Mouse (Mus musculus): ENCODE results near the gene Zfp319. TPM values are rescaled to one million over a fixed set of nuclear protein-coding genes. Genes with fewer than 3 reads are reported as not detected.

Zfp319 gene
- total RNA-seq, 2 experiments from 2014 or later = 18.1 to 19.4 TPM

DNA sequence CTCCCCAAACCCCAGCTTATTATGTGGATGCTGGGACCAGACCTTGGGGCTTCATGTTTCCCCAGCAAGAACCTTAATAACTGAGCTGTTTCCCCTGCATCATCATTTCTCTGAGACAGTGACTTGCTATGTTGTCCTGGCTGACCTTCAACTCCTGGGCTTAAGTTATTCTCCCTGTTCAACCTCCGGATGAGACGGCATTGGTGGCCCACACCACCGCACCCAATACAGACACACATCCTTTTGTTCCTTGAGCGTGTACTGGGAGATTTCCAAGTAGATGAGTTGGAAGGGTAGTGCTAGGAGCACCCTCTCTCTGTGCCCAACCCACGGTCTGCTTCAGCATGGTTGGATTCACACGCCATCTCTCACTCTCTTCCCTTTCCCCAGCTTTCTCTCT is 17.9 kb downstream of the Zfp319 start:
- no peak for DNase-seq (ENCODE audit: low spot score in 2 of 2)

DNA sequence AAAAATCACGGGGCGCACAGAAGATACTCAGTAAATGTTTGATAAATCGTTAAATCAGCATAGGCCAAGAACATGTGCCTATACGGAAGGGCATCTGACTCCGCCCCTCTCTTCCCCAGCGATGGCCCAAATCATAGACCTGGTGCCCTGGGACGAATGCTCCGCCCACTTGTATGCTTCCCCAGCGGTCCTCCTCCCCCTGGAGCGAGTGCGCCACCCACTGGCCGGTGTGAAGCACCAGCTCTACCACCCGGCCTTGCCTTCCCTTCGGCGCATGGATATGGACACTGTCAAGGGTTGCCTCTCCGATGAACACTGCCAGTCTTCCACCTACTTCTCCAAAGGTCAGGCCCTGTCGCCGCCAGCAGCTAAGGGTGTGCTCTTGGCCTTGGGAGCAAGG is 18.9 kb downstream of the Zfp319 start:
- DNase-seq (ENCODE audit: low spot score in 2 of 2) = no peak

DNA sequence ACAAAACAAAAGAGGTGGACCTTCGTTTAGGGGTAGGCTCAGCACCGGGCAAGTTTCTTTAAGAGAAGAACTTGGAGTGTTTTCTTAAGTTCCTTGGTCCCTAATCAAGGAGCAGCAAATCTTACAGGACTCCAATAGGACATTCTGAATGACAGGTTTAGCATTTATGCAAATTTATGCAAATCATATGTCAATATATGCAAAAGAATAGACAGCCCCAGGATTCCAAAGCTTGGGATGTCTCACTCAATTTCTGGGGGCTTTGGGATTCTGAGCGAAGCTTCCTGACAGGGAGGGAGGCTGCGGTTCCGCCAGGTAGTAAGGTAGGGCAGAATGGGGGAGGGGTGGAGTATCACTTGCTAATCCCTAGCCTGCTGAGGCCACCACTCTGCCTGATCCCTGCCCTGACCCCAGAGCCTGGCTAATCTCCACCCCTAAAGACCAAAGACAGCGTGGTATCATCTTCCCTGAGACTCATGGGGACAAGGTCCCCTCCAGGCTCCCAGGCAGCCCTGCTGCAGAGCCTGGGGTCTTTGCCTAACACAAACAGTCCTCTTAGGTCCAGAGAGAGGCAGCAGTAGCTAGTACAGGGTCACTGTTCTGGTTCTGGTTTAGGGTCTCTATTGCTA is 21.3 kb downstream of the Zfp319 start, which contains the start of gene Tepp:
Tepp (plus strand) TSS at position 225 of the 629 bp plus-strand sequence.
- DNase-seq (ENCODE audit: low spot score in 2 of 2) = no peak

GRCm38 (mm10) chr8:95306431-95306830 is 25.3 kb downstream of the Zfp319 start, which contains the start of gene Cngb1:
Cngb1 (minus strand) TSS chr8:95306585.
- no peak for DNase-seq (ENCODE audit: low spot score in 2 of 2)

- no peak for DNase-seq (ENCODE audit: low spot score in 2 of 2)
Measured at GRCm38 (mm10) chr8:95305526-95305925, 26.2 kb downstream of the Zfp319 start.

DNA sequence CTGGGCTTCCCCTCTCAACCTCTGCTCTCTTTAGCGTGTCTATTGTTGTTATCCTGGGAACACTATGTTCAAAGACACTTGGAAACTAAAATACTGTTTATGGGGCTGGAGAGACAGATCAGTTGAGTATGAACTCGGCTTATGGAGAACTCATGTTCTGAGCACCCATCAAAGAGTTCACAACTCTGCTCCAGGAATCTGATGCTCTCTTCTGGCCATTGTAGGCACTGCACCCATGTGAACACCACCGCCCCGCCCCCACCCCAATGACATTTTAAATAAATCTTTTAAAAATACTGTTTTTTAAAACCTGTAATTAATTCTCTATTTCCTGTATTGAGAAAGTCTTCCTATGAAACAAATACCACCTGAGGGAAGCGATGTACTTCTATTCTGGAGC is 29.3 kb downstream of the Zfp319 start:
- DNase-seq (ENCODE audit: low spot score in 2 of 2) = no peak

DNA sequence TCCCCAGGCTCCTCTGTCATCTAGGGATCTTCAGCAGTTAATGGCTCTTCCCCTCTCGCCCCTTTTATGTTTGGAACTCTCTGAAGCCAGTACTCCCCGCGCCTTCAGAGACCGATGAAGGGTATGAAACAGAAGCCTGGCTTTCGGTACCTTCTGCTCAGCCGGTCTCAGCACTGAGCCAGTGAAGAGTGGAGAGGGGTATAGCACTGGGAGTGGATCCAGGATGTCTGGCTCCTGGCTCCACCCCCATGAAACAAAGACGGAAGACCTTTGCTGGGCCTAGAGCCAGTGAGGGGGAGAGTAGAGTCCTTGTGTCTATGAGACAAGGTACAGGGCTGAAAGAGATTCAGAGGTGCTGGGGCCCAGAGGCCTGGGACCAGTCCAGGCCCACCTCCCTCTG is 37.9 kb downstream of the Zfp319 start:
- DNase-seq (ENCODE audit: low spot score in 2 of 2) = no peak

GRCm38 (mm10) chr8:95293172-95293571 is 38.6 kb downstream of the Zfp319 start:
- peak; percentile 54 to 57 for DNase-seq (ENCODE audit: low spot score in 2 of 2)

GRCm38 (mm10) chr8:95289066-95289650 is 42.6 kb downstream of the Zfp319 start:
- DNase-seq (ENCODE audit: low spot score in 2 of 2) = no peak

GRCm38 (mm10) chr8:95281493-95281892 is 50.3 kb downstream of the Zfp319 start:
- peak; percentile 24 to 39 for DNase-seq (ENCODE audit: low spot score in 2 of 2)

Other genes with a start within 250 kb of the Zfp319 start
- gene Kifc3, start 129.1 kb downstream of the Zfp319 start, total RNA-seq (2021) = 10 to 100 TPM; 72.4 to 90.2 TPM
- under 1 TPM; 0.87 to 0.91 TPM for gene Cngb1, start 25.4 kb downstream of the Zfp319 start, total RNA-seq (2021)
- gene Tepp, start 21.4 kb downstream of the Zfp319 start, total RNA-seq (2021) = 1 to 10 TPM; 1.4 to 1.7 TPM
- gene Usb1, start 334 bp upstream of the Zfp319 start, total RNA-seq (2021) = 10 to 100 TPM; 17.2 to 22.8 TPM
- 10 to 100 TPM; 41.2 to 42.5 TPM for gene Mmp15, start 20.3 kb upstream of the Zfp319 start, total RNA-seq (2021)
- gene Cfap20, start 102.9 kb upstream of the Zfp319 start, total RNA-seq (2021) = 10 to 100 TPM; 64.1 to 67.9 TPM
- 10 to 100 TPM; 73.8 to 80.8 TPM for gene Csnk2a2, start 158.1 kb upstream of the Zfp319 start, total RNA-seq (2021)
- gene Ccdc113, start 202.1 kb upstream of the Zfp319 start, total RNA-seq (2021) = 1 to 10 TPM; 1.1 to 2.4 TPM
- gene Prss54, start 244.4 kb upstream of the Zfp319 start, total RNA-seq (2021) = not detected

Measured in layer of hippocampus, postnatal 10 days (tissue).